Mouse (Mus musculus) cerebellum, adult 9-11 months (tissue): ENCODE measurements around the gene Sox6.

Experiments used
- DNase-seq: peaks from one replicate; pipeline ENCODE4 v3.0.0; 2022

Gene Sox6

DNA sequence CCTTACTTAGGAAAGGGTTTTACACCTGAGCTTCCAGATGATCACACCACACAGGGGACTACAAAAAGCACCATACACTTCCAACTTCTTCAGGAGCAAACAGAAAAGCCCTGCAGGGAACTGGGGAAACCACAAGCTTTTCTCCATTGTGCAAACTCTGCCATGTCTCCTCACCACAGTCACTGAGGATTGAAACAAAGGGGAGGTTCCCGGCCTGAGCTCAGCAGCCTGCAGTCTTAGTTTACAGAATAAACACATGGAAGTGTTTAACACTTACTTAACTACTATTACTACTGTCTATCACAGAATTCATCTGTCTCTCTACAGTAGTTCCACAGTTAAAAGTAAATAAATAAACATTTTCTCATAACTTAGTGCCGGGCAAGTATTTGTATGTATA, 498.3 kb downstream of the Sox6 start:
- DNase-seq = no peak

DNA sequence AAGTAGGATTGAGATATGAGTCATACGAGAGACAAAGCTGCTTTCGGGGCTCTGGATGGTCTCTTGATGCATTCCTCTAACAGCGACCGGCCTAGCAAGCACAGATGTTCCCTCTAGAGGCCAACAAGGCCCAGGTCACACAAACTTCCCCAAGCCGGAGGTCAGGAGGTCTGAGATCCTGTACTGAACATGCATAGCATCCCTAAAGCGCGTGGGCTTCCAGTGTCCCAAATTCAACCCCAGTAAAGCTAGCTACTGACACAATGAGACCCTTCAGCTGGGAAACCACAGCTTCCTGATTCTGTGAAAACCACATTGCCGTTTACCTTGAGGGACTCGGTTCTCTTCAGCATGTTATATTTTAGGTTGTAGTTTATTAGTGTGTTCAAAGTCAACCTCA, 499.6 kb downstream of the Sox6 start:
- no peak for DNase-seq

DNA sequence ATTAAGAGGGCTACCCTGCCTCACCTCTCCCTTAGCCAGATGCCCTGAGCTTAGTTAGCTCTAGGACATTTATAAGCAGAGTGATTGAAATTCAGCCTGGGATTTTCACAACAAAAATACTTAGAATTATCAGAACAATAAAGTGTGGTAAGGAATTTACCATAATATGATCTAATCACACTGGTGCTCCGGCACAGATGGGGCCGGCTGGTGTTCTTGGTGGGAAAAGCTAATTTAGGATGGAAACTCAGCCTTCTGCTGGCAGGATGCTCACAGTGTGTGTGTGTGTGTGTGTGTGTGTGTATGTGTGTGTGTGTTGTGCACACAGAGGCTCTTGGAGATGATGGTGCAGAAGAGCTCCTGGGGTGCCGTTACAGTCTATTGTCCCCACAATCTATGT, 501.0 kb downstream of the Sox6 start:
- no peak for DNase-seq

DNA sequence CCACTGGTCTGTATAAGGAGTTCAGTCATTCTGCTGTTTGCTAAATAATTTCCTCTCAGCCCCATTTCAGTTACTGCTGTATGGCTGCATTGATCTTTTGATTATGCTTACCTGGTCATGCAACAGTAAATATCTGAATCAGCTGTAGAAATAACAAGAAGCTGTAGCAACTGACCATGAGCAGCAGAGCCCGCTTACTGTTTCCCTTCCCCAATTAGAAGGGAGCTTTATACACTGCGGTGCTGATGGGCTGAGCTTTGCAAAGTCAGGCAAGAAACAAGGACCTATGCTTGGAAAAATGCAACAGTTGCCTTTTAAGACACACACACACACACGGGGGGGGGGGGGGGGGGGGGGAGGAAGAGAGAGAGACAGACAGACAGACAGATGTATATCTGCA, 502.1 kb downstream of the Sox6 start:
- no peak for DNase-seq

DNA sequence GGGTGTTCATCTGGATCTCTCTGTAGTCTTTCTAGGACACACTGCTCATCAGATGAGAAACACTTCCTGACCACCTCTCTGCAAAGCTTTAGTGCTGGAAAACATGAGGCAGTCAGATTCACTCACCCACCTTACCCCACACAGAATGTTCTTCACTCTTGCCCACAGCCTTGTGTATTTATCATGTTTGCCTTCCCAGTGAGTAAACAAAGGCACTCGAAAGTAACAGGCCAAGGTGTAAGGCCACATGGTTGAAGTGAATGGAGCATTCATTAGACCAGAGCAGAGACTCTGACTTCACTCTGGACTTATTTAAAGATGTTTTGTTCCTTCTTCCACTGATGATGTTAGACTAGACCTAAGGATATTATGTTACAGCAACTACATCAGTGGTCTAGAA, 506.7 kb downstream of the Sox6 start:
- DNase-seq = no peak

DNA sequence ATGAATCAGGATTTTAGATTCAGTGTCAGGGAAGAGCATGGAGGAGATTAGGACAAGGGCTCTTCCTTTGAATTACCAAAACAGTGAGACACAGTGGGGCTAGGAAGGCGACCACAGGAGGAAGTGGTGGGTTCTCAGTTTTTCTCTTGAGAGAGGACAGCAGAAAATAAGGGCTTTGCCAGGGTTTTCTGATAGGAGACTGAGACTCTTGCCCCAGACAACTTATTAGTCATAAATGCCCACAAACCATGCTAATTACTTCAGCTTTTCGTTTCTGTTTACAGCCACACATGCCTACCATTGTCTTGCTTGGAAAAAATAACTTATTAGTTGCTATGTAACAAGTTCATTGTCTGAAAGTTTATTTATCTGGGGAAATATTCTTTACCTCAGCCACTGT, 507.4 kb downstream of the Sox6 start:
- no peak for DNase-seq

DNA sequence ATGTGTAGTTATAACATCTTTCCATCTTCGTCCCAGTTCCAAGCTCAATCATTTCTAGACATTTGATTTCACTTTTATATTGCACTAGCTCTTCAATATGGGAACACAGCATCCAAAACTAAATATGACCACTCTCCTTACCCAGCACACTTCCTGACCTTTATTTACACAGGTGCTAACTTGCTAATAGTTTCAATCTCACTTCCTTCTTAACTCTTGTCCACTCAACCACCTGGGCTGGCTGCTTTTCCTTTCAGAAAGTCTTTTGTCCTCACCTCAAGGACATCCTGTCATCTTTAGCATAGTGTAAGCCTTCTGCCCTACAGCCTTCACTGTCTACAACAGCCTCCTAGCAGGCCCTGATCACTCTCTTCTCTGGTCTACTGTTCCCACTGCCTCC, 520.9 kb downstream of the Sox6 start:
- DNase-seq = no peak

DNA sequence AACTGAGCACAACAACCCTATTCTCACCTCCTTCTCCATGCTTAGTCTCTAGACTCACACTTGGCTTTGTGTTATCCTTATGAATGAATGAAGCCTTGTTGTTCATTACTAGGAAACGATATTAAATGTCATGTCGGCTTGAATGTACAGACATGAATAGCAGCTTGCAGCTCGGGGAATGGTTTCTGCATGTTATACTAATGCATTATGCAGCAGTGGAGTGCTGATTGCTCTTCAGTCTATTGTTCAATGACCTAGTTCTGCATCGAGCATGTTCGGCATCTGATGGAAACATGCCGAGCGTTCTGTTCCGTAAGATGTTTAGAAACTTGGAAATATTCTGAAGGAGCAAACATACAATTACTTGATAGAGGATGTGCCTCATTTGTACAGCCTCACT, 524.9 kb downstream of the Sox6 start:
- DNase-seq = no peak

DNA sequence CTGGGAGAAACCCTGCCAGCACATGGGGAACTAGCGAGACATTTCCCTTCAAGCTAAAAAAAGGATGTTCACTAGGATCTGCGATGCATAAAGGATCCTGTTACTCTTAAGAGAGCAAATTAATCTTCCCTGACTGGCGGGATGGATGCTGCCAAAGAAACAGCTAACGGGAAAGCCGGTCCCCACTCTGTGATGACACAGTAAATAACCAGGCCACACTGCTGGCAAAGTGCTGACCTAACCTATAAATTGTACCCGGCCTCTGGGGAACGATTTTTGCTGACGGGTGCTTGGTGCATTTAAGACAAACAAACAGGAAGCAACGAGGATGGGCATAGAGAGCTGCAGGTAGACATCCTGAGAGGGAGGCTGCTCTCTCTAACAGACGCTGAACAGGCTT, 526.8 kb downstream of the Sox6 start:
- DNase-seq = no peak

DNA sequence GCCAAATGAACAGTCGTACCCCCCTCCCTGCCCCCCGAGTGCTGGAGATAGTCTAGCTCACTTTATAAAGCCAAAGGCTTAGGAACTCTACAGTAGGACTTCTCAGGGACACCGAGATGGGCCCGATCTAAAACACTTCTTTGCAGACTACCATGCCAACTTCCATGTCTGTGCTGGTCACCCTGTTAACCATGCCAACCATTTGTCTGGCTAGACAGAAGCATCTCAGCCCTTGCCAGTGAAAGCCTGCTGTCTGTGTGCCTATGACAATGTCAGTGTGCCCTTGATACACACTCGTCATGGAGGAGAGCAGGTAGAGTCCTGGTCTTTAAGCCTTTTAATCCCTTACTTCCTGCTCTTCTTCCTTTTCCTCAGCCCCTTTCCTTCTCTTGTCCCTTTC, 527.5 kb downstream of the Sox6 start:
- no peak for DNase-seq

DNA sequence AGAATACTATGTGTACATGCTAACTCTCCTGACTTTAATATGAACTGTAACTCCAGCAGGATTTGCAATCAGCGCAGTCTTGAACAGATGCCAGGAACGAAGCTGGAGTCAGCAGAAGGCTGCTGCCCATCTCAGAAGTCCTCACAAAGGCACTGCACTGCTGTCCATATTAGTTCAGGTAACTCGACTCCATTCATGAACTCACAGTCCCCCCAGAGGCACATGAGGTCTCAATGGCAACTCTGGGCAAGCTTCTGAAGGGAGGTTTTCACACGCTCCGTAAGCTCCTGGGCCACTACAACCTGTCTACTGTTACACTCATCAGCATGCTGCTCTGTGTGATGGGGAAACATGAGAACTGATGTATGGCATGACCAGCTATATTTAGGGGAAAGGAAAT, 528.6 kb downstream of the Sox6 start:
- no peak for DNase-seq

DNA sequence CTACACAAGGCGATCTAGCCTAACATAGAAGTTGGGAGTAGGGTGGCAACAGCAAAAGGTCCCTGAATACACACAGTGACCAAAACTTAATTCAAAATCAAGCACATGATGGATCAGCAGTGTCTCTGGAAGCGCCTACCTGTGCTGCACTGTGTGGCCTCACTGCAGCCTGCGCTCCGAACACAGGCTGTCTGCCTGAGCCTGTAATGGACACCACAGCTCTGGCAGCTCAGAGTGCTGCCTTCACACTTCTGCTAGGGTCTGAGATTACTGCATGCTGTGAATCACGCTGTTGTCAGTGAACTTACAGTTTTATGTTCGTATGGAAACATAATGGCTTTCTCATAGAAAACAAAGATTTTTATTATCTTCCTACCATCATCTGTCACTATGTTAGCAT, 532.2 kb downstream of the Sox6 start:
- no peak for DNase-seq

DNA sequence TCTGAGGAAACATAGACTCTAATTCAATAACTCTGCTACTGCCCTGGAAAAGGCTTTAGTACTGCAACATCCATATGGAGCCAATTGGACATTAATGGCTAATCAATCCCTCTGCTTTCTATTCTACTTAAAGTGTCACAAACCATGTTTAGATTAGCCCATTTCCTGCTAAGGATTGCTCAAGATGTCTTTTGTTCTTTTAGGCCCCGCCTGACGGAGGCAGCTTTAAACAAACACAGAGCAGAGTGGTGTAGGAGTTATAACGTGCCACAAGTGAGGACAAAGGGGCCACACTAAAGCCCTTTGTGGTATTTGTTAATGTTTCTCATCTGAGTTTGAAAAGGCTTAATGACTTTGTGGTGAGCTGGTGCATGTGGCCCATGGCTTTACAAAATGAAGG, 537.1 kb downstream of the Sox6 start:
- no peak for DNase-seq

DNA sequence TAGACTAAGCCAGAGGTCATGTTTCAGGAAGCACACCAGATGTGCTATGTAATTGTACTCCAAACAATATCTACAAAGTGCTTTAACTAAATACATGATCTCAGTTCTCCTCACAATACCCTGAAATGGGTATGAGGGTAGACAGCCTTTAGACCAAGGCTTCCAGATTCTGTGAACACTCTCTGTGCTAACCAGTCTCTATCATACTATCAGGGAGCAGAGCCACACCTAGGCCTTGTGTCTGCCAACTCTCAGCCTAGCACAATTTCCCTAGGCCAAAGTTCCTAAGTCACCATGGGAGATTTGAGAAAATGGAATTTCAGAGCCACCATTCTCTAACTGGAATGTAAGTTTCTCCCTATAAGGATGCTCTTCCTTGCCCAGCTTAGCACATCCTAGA, 537.8 kb downstream of the Sox6 start:
- no peak for DNase-seq

DNA sequence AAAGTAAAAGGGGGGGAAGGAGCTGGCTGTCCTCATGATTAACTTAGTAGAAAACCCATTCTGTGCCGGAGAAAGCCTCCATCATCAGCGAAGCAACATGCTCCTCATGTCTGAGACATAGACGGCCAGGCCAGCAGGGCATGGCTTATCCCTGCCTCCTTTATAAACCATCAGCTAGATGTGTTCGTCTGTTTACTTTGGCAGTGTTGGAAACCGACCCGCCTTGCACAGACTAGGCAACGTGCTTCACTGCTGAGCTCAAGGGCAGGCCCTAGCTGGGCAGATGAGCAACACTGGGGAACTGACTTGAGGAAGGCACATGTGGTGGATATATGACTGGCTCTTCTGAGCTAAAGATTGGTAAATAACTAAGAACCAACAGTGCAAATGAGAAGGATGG, 538.4 kb downstream of the Sox6 start:
- no peak for DNase-seq

DNA sequence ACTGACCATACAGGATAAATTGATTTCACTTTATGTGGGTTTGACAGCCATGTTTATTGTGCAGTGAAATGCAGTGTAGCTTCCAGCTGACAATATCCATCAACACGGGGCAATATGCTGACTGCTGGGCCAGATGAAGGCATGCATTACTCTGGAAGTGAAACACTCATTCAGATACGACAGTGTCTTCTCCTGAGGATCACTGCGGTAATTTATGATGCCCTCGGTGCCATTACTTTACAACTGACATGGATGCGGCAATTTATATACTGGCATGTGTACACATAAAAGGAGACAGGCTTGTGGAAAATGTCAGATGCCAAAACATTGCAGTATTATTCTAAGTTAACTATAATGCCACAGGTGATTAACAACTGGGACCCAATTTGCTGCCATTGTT, 546.9 kb downstream of the Sox6 start:
- no peak for DNase-seq

DNA sequence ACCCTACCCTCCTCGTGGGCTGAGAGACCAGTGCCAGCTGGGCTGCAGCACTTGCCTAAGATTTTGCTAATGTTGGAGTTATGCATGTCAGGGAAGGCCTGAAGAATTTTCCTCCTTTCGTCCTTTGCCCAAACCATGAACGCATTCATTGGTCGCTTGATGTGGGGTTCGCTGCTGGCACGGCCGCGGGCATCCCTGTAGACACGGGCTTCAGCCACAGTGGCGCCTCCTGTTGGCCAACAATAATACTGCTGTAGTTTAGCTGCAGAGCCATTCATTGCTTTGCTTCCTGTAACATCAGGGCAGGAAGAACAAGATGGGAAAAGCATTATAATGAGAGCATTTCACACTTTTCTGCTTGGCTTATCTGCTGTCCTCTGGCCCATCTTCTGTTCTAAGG, 549.0 kb downstream of the Sox6 start:
- no peak for DNase-seq

DNA sequence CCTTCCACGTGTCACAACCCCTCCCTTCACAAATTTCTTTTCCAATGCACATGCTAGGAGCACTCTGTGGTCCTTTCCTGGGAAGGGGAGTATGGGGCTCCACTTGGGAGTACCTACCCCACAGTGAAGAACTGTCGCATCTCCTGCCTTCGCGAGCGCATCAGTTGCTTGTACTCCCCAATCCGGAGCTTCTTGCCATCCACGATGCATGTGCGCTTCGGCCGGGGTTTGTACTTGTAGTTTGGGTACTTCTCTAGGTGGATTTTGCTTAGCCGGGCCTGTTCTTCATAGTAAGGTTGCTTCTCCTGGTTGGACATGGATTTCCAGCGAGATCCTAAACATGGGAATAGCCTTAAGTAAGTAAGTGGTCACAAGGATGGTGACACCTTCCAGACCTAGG, 552.2 kb downstream of the Sox6 start:
- DNase-seq = no peak

DNA sequence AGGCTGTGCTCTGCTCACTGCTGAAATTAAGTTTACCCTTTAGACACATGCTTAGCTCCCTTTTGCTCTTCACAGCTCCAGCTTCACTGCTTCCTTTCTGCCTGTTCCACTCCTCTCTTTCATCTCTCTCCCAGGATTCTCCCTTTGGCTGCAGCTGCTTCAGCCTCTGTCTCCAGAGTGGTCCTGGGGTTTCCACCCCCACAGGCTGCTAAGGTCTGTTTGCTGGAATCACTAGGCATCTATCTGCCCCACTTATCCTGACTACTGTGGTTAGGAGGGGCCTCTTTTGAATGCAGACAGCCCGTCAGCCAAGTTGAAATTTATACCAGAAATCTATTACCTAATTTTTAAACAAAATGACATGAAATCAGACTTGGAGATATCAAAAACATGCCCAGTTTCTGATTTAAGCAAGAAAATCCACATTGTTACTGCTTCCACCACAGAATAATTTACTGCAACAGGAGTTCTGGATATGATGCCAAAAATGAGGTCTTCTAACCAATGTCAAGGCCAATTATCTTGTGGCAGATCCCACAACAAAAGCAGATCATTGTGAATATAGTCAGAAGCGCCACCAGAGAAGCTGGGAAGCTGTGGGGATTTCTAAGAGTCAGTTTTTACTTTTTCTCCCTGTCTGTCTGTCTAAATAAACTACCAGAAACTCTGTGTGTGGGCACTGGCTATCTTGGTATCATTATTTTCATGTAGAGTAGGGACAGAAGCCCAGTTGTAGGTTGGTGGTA, 552.8 kb downstream of the Sox6 start:
- DNase-seq = no peak

DNA sequence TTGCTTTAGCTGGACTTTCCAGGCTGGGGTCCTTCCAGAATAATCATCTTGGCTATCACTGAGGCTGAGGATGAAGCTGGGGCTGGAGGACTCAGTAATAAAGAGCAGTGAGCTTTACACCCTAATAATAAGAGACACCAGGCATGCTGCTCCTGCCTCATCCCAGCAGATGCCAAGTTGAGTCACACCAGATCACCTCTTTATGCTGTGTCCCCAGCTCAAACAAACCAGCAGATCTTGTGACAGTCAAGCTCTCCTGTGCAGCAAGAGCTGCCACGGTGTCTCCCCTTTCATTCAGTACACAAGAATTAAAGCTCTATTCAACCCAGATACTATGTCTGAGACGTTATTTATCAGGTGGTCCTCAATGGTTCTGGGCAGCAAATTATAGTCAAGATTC, 560.8 kb downstream of the Sox6 start:
- DNase-seq = no peak

DNA sequence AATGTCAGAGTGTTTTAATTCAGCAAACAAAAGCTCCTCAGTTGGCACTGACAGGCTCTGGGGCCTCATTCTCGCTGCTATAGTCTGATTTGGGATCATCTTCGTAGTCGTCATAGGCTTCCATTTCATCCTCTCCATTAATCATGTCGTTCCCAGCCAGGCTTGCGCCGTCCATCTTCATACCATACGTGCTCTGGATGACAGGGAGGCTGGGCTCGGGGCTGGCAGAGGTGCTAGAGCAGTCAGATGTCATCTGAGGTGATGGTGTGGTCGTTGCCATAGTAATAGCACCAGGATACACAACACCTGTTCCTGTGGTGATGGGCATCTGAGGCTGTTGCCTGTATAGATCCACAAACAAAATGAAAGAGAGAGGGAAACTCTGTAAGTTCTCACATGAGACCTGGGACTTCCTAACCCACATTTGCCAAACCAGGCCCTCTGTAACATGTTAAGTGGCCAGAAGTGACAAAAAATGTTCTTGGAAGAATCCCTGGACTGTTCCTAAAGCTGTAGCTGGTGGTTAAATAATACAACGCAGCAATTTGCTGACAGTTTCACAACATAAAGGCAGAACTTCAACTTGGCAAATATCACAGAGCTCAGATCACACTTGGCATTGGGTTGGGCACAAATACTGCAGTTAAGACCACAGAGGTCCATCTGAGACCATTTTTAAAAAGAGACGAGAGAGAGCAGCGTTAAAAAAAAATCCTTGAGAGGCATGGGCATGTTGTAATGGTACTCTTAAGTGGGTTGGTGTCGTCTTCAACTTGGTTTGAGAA, 561.5 kb downstream of the Sox6 start:
- DNase-seq = no peak

DNA sequence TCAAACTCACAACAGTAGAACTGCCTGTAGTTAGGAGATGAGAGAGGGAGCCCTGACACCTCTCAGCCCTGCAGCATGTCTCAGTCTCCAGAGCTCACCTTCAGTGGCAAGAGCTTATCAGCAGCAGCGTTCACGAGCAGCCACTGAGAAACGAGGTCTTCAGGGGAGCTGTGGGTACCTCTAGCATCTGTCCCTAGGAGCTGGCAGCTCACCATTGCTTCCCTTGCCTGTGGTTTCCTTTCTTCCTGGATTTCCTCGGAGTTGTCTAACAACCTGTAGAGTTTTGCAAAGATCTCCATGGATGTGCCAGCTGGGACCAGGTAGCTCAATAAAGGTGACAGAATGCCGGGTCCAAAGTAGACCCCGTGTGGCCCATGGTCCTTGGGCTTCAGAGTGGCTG, 563.4 kb downstream of the Sox6 start:
- DNase-seq = no peak

DNA sequence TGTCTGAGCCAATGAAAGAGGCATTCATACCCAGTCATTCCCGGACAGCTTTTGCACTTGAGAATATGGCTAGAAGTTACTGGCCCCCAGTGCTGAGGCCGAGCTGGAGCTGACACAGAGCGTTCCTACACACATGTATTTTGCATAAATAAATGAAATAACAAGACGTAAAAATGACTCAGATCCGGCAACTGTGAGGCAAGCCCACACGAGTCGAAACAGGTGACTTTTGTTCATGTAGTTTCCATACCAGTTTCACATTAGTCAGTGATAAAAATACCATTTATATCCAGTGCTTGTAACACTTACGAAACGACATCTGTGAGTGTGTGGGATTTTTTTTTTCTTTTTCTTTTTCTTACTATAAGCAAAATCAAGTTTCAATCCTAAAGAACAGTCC, 564.5 kb downstream of the Sox6 start:
- no peak for DNase-seq

DNA sequence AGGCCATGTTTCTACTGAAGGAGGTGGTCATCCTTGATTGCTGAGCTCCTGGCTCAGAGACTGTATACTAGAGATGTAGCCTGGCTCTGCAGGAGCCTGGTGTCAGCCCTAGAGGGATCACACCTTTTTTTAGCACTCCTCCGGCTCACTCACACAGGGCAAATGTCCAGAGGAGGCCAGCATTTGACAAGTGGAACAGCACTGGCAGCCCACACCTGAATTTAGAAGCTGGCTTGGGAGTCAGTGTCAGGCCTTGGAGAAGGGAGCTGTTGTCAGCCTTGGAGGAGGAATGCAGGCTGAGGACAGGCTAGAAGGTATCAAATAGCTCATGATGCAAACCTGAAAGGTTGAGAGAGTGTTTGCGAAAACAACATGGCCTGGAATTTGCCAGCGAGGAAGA, 565.7 kb downstream of the Sox6 start:
- no peak for DNase-seq

DNA sequence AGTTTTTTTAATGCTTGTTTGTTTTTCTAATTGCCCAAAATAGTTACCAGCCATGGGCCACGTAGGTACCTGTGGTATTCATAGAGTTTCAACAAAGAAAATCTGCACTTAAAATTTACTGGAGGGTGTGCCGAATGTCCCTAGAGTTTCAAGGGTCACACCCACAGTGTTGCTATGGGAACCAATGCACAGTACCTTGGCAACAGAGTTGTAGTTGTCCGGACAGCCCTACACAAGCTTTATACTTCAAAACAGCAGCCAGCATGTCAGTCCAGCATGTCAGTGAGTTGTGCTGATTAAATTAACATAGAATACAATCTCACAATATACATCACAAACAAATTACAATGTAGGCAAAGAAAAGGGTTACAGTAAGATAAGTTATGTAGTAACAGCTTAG, 567.1 kb downstream of the Sox6 start:
- DNase-seq = no peak
